Mouse (Mus musculus): ENCODE measurements around the gene Smok2b. TPM values are rescaled to one million over a fixed set of nuclear protein-coding genes. Genes with fewer than 3 reads are reported as not detected.
"Not testable (repeated sequence)": the region's sequence is repeated elsewhere in the genome, so short reads cannot be mapped to it uniquely, and the experiment has no call there.

The Smok2b gene
- total RNA-seq, 2 experiments from 2014 or later = not detected

DNA sequence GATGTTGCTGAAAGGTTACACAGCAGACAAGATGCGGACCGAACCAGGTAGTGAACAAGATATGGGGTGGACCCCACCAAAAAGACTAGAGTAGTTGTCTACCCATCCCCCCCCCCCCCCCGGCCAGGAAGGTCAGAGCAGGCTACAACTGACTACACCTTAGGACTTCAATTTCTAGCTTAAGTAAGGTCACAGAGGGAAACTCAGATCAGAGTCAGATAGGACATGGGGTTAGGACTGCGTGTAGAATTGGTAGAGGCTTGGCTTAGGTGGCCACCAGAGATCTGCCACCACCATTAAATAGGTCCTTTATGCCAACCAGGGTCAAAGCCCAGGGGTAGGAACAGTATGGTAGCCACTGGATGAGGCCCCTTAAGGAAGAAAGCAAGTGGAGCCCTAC is 9.4 kb downstream of the Smok2b start:
- DNase-seq (ENCODE audit: low spot score in 2 of 2) = not testable (repeated sequence)

GRCm38 (mm10) chr17:13240807-13241727 is 11.0 kb downstream of the Smok2b start:
- DNase-seq (ENCODE audit: low spot score in 2 of 2) = not testable (repeated sequence)

GRCm38 (mm10) chr17:13254786-13255185 is 24.7 kb downstream of the Smok2b start:
- DNase-seq (ENCODE audit: low spot score in 2 of 2) = not testable (repeated sequence)

Other genes starting within 250 kb of the Smok2b start
- 10 to 100 TPM; 54.6 to 54.8 TPM for gene Wtap, start 236.1 kb upstream of the Smok2b start, total RNA-seq (2021)
- gene Sod2, start 223.4 kb upstream of the Smok2b start, total RNA-seq (2021) = 100 to 1,000 TPM; 270 to 271 TPM
- not detected for gene Gpr31b, start 178.0 kb upstream of the Smok2b start, total RNA-seq (2021)
- under 1 TPM; 0.33 to 0.54 TPM for gene Tcp10b, start 169.2 kb upstream of the Smok2b start, total RNA-seq (2021)
- not detected for gene Unc93a, start 98.4 kb upstream of the Smok2b start, total RNA-seq (2021)
- gene Smok2a, start 9.1 kb upstream of the Smok2b start, total RNA-seq (2021) = not detected
- gene Tcp10c, start 124.3 kb downstream of the Smok2b start, total RNA-seq (2021) = under 1 TPM; 0.25 to 0.42 TPM